Mouse (Mus musculus) lung, embryonic 14.5 days (tissue): ENCODE measurements around the gene Grasp. TPM values are rescaled to one million over a fixed set of nuclear protein-coding genes. Genes with fewer than 3 reads are reported as not detected.

Source experiments
- ATAC-seq: fragments of 200-750 bp; cut with Nextera tagmentation; 2 replicates; pipeline ENCODE4 v1.8.0; 2017; ENCODE audit warnings: mild to moderate bottlenecking, moderate TSS enrichment, moderate library complexity; ENCODE audit not compliant: insufficient read depth
- DNase-seq: peaks from one replicate; pipeline ENCODE4 v3.0.0-alpha.2; 2015
- H3K27ac ChIP-seq: fragments of 300-500 bp; sonication (generic); 2 replicates; pipeline ENCODE4 v1.5.1; 2014; ENCODE audit warnings: low read depth, mild to moderate bottlenecking, moderate library complexity
- H3K27me3 ChIP-seq: fragments of 300-500 bp; sonication (generic); 2 replicates; pipeline ENCODE4 v1.6.1; 2014; ENCODE audit warnings: low read length, control low read depth; ENCODE audit not compliant: insufficient read depth
- H3K36me3 ChIP-seq: fragments of 300-500 bp; sonication (generic); 2 replicates; pipeline ENCODE4 v1.6.1; 2014; ENCODE audit warnings: control low read depth; ENCODE audit not compliant: insufficient read depth
- H3K4me1 ChIP-seq: fragments of 300-500 bp; sonication (generic); 2 replicates; pipeline ENCODE4 v1.6.1; 2014; ENCODE audit warnings: antibody characterized with exemption, control low read depth; ENCODE audit not compliant: insufficient read depth
- H3K4me2 ChIP-seq: fragments of 300-500 bp; sonication (generic); 2 replicates; pipeline ENCODE4 v1.6.1; 2014; ENCODE audit warnings: mild to moderate bottlenecking
- H3K4me3 ChIP-seq: fragments of 300-500 bp; sonication (generic); 2 replicates; pipeline ENCODE4 v1.5.1; 2014; ENCODE audit warnings: low read depth, low read length
- H3K9ac ChIP-seq: fragments of 300-500 bp; sonication (generic); 2 replicates; pipeline ENCODE4 v1.6.1; 2014
- H3K9me3 ChIP-seq: fragments of 300-500 bp; sonication (generic); 2 replicates; pipeline ENCODE4 v1.6.1; 2016; ENCODE audit warnings: low read depth, low read length, control low read depth
- CTCF ChIP-seq: IDR thresholded peaks from 2 replicates; pipeline ENCODE4 v1.5.1; 2016; ENCODE audit warnings: antibody characterized with exemption, low read depth
- WGBS: fragments of 180-500 bp; shearing (Covaris S2); extraction: QIAGEN DNeasy Blood & Tissue Kit; methylation state at CpG from one replicate; pipeline ENCODE4 v1.1.7; 2014; 5-methylcytosine and 5-hydroxymethylcytosine counted together
- polyA plus RNA-seq: library from polyadenylated mRNA; unstranded; fragments of >200 nt; fragmentation: Nextera tagmentation; extraction: Ambion mirVana; gene quantifications from 2 replicates; pipeline ENCODE4 v1.2.1, GENCODE M21; 2014

The Grasp gene
- polyA plus RNA-seq, 1 experiment from 2014 or later, result 10.4 TPM

DNA sequence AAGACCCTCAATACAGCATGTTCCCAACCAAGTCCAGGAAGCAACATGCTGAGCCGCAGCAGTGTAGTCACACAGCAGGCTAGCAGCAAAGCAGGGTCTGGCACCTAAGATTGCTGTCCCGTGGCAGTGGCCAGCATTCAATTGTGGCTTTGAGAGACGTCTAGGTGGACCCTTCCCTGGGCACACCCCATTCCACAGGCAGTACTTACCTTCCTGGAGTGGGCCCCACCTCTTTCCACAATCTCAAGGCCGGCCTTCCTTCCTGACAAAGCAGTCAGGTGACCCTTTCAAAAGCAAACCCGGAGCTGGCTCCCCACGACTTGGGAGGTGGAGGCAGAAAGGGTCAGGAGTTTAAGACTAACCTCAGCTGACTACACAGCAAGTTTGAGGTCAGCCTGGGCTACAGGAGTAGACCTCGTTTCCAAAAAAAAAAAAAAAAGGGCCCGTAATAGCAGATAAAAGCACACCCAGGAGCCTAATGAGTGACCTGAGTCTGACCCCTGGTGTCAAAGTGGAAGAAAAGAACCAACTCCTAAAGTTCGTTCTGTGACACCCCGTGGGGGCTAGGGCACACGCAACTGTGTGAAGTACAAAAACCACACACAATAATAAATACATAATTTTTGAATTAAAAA is 9.8 kb downstream of the Grasp start:
- peaks cover 6% of the 10 kb centered on the region; the same call in 1 of the 2 replicates for H3K4me1 ChIP-seq
- 29% methylated on average over 11 of the region's 11 CpGs for WGBS
- peak overlapping the region; percentile 88 for H3K27ac ChIP-seq

DNA sequence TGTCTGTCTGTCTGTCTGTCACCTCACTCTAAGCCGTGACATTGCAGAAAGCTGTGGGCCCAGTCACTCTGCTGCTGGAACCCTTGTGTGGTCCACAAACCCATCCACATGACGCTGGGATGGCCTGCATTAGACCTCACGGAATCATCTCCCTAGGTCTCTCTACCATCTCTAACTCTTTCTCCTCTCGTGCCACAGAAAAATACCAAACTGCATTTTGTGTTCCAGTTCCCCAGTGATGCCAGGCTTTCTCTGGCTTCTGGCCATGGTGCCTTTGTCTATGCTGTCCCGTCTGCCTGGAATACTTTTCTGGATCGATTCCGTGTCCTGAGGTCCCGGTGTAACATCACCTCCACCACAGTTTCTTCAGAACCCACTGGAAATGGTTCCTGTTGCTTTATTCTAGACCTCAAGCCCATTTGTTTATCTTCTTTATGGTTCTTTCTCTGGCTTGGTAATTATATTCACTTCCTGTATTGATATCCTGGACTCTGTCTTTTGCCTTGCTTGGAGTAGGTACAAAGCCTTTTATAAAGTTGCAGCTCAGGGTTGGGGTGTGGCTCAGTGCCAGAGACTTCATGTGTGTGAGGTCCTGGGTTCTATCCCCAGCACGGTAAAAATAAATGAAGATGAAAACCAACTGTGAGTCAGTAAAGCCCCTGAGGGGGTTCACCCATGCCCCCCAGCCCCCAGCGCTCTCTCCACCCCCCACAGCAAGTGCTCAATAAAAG is 10.8 kb downstream of the Grasp start:
- Histone ChIP-seq H3K4me2 (no peak overlapping the region), H3K27ac (peak overlapping the region; percentile 86), H3K36me3 (peaks cover 29% of the 10 kb centered on the region), H3K9me3 (no peaks in the 10 kb centered on the region), H3K9ac (no peak overlapping the region), H3K27me3 (0 out of 2 replicates have a peak, but pooled peaks cover 3% of the 10 kb centered on the region), H3K4me3 (no peak overlapping the region), H3K4me1 (peaks cover 6% of the 10 kb centered on the region; the same call in 1 of the 2 replicates)
- 51% methylated on average over 10 of the region's 10 CpGs for WGBS
- no peak for DNase-seq
- TF ChIP-seq CTCF, result no peak
- ATAC-seq, result no peak

More for the DNA sequence above, 9.8 kb downstream of the Grasp start:
- no peak overlapping the region; the same call in 1 of the 2 replicates for H3K9ac ChIP-seq
- ATAC-seq (peak; percentile 36; the same call in 1 of the 2 replicates), DNase-seq (peak; percentile 69)
- 0 out of 2 replicates have a peak, but pooled peaks cover 3% of the 10 kb centered on the region for H3K27me3 ChIP-seq
- no peaks in the 10 kb centered on the region for H3K9me3 ChIP-seq
- TF ChIP-seq CTCF, result 0 out of 2 replicates have a peak, but pooled peaks have one; percentile 7
- no peak overlapping the region for H3K4me3 ChIP-seq
- no peak overlapping the region for H3K4me2 ChIP-seq
- H3K36me3 ChIP-seq, result peaks cover 39% of the 10 kb centered on the region

DNA sequence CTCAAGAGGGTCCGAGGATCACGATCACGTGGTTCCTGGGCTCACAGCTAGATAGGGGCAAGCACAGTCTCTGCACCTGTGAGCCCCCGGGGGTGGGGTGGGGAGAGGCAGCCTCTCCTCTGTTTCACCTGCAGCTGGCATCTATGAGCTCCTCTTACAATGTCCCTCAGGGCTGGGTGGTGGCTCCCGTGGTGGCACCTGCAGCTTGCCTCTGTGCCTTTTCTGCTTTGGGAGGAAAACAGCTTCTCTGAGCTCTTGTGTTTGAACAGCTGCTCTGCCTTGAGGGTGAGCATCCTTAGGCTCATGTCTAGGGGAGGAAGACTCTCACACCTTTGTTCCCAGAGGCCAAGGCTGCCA is 11.3 kb downstream of the Grasp start:
- peak overlapping the region; percentile 86 for H3K27ac ChIP-seq
- H3K4me1 ChIP-seq, result peaks cover 6% of the 10 kb centered on the region; the same call in 1 of the 2 replicates
- H3K36me3 ChIP-seq, result peaks cover 24% of the 10 kb centered on the region
- WGBS, result 30% methylated on average over 5 of the region's 5 CpGs
- H3K4me3 ChIP-seq, result no peak overlapping the region
- no peak overlapping the region for H3K9ac ChIP-seq
- DNase-seq, result no peak
- no peaks in the 10 kb centered on the region for H3K9me3 ChIP-seq
- ATAC-seq, result no peak
- TF ChIP-seq CTCF, result no peak
- H3K27me3 ChIP-seq, result 0 out of 2 replicates have a peak, but pooled peaks cover 3% of the 10 kb centered on the region
- peak overlapping the region; percentile 45 for H3K4me2 ChIP-seq

DNA sequence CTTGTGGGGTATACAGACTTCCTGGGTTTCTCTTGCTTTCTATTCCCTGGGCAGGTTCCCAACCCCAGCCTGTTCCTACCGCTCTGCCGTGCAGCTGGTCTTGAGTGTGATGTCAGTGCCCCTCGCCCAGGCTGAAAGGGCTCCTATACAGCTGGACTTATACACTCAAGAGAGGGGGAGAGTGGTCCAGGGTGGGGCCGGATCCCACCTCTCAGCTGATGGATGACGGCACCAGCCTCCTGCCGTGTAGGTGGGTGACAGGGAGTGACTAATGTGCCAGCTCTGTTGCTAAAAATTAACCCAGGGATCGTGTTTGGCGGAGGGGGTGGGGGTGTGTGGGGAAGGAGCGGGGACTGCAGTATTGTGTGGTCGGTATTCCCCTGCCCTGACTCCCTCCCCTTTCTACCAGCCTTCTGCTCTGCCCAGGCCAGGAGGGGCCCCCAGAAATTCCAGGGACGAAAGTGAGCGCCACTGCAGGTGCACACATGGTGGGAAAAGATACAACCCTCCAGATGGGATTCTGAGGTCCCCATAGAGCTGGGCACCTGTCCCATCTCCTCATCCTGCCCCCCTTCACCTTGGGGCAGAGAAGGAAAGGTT is 11.8 kb downstream of the Grasp start:
- Histone ChIP-seq H3K27ac (peak overlapping the region; percentile 86), H3K36me3 (peaks cover 18% of the 10 kb centered on the region), H3K9ac (peak overlapping the region; percentile 23; the same call in 1 of the 2 replicates), H3K9me3 (no peaks in the 10 kb centered on the region), H3K4me2 (peak overlapping the region; percentile 45), H3K4me1 (peaks cover 6% of the 10 kb centered on the region; the same call in 1 of the 2 replicates), H3K4me3 (no peak overlapping the region), H3K27me3 (0 out of 2 replicates have a peak, but pooled peaks cover 3% of the 10 kb centered on the region)
- DNase-seq, result peak; percentile 41
- no peak for TF ChIP-seq CTCF
- 14% methylated on average over 12 of the region's 12 CpGs for WGBS
- peak; percentile 32 for ATAC-seq

DNA sequence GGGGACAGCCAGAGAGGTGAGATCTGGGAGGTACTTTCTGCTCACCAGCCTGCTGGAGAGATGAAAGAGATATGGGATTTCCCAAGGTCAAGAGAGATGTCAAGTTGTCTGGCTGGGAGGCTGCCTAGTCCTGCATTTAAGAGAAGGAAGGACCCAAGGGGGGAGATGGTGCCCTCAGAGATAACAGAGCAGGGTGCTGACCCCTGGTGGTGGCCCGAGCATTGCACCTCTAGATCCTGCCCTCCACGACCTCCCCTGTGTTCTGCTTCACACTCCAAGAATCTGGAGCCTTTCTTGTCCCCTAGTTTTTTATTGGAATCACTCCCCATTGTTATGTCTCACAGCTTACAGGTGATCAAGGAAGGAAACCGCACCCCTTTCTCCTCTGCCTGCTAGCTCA is 12.9 kb downstream of the Grasp start:
- no peak overlapping the region for H3K9ac ChIP-seq
- H3K4me1 ChIP-seq, result peaks cover 6% of the 10 kb centered on the region; the same call in 1 of the 2 replicates
- no peak overlapping the region for H3K4me3 ChIP-seq
- WGBS, result 13% methylated on average over 3 of the region's 3 CpGs
- no peaks in the 10 kb centered on the region for H3K9me3 ChIP-seq
- DNase-seq, result peak; percentile 83
- H3K27ac ChIP-seq, result no peak overlapping the region
- H3K4me2 ChIP-seq, result no peak overlapping the region
- peak; percentile 86 for TF ChIP-seq CTCF
- H3K36me3 ChIP-seq, result peaks cover 8% of the 10 kb centered on the region; the same call in 1 of the 2 replicates
- no peak for ATAC-seq
- H3K27me3 ChIP-seq, result 0 out of 2 replicates have a peak, but pooled peaks cover 3% of the 10 kb centered on the region

DNA sequence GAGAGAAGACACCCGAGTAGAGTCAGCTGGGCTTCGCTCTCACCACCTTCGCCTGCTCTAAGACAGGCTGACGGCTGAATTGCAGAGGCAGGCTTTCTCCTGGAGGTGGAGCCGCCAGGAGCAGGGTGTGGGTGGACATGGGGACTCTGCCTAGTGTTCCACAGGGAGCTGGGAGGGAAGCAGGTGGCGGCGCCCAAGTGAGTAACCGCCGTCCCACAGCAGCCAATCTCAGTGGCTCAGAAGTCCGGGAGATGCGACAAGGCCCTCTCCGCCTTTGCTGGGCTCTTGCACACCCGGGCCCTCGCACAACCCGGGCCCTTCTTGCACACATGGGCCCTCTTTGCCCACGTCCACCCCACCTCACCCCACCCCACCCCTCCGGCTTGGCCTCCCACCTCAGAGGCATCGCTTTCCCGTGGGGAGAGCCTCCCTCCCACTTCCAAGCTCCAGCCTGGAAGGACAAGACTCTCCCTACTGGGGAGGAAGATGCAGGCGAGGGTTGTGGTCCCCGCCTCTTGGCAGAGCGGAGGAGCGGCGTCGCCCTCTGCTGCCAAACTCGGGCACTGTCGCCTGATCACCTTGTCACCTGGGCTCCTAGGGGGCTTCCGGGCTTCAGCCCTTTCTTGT is 15.0 kb downstream of the Grasp start:
- no peak for ATAC-seq
- 0 out of 2 replicates have a peak, but pooled peaks cover 3% of the 10 kb centered on the region for H3K27me3 ChIP-seq
- peak; percentile 80 for DNase-seq
- peak; percentile 85 for TF ChIP-seq CTCF
- WGBS, result 4% methylated on average over 28 of the region's 28 CpGs
- no peaks in the 10 kb centered on the region for H3K36me3 ChIP-seq
- H3K9me3 ChIP-seq, result no peaks in the 10 kb centered on the region
- H3K27ac ChIP-seq, result no peak overlapping the region
- H3K4me2 ChIP-seq, result peak overlapping the region; percentile 58
- H3K4me1 ChIP-seq, result peaks cover 4% of the 10 kb centered on the region; the same call in 1 of the 2 replicates
- H3K9ac ChIP-seq, result peak overlapping the region; percentile 28
- H3K4me3 ChIP-seq, result peak overlapping the region; percentile 23
